Mouse (Mus musculus): ENCODE results near the gene Ano2.

GRCm38 (mm10) chr6:125802954-125803353, 112.7 kb downstream of the Ano2 start:
- TF ChIP-seq CTCF (IDR thresholded peaks at IDR 0.05; ENCODE audit: low read depth), result no peak
- no peak for TF ChIP-seq EP300 (IDR thresholded peaks at IDR 0.05; ENCODE audit: low read depth)

All from liver, embryonic 14.5 days (tissue).